Comparison of ENCODE assay signal across 8 mouse cellular contexts in genomic region chr9:110994716-110995172, GRCm38 (mm10). TPM values are rescaled to one million over a fixed set of nuclear protein-coding genes. Genes with fewer than 3 reads are reported as not detected.
DNase-seq lines count a peak whose midpoint lies in the region; ATAC-seq and TF ChIP-seq lines count a peak whose summit lies in the region.

No protein-coding gene starts in this region.

- no peaks in the 10 kb centered on the region for H3K36me3 ChIP-seq in ES-E14 (ENCODE audit: control insufficient read depth, insufficient read depth, low read length, poor library complexity, severe bottlenecking)
- no peaks in the 10 kb centered on the region for H3K36me3 ChIP-seq in forebrain, embryonic 15.5 days
- no peaks in the 10 kb centered on the region for H3K36me3 ChIP-seq in neural tube, embryonic 15.5 days
- H3K36me3 ChIP-seq in thymus, adult 2 months (ENCODE audit: control insufficient read depth, insufficient read depth, low read length): no peaks in the 10 kb centered on the region

- peak overlapping the region; percentile 51 for H3K4me2 ChIP-seq in forebrain, embryonic 15.5 days (replicated peaks)
- peak overlapping the region; percentile 57 for H3K4me2 ChIP-seq in neural tube, embryonic 15.5 days

- H3K27me3 ChIP-seq in forebrain, embryonic 15.5 days: no peaks in the 10 kb centered on the region
- H3K27me3 ChIP-seq in neural tube, embryonic 15.5 days (replicated peaks): no peaks in the 10 kb centered on the region
- no peaks in the 10 kb centered on the region for H3K27me3 ChIP-seq in thymus, adult 2 months (ENCODE audit: control insufficient read depth, insufficient read depth, low read length)

- H3K4me1 ChIP-seq in ES-E14 (ENCODE audit: control insufficient read depth in 2 of 2, insufficient read depth in 2 of 2, low read length in 2 of 2, poor library complexity in 1 of 2): peaks cover 0 to 14% of the 10 kb centered on the region in 2 experiments; a peak in 2 of 4 replicates
- H3K4me1 ChIP-seq in forebrain, embryonic 15.5 days: no peaks in the 10 kb centered on the region
- no peaks in the 10 kb centered on the region for H3K4me1 ChIP-seq in neural tube, embryonic 15.5 days
- H3K4me1 ChIP-seq in thymus, adult 2 months (replicated peaks; ENCODE audit: control insufficient read depth, insufficient read depth, low read length): peaks cover 3% of the 10 kb centered on the region

- in situ Hi-C loops in ES-E14 (cut with MboI; ENCODE audit: low sequenced_read_pairs in 2 of 2, unreplicated experiment in 2 of 2): no loop called here

- ATAC-seq in forebrain, embryonic 15.5 days (replicated peaks): peak; percentile 94
- ATAC-seq in neural tube, embryonic 15.5 days (ENCODE audit: low FRiP score): peak; percentile 88; the same call in 1 of the 2 replicates

- H3K27ac ChIP-seq in ES-E14 (ENCODE audit: insufficient read depth, low read depth, low read length, poor library complexity, severe bottlenecking): peak overlapping the region; percentile 65; the same call in 1 of the 2 replicates
- H3K27ac ChIP-seq in forebrain, embryonic 15.5 days (replicated peaks): peak overlapping the region; percentile 62; the same call in 1 of the 2 replicates
- H3K27ac ChIP-seq in neural tube, embryonic 15.5 days (replicated peaks): peak overlapping the region; percentile 60
- H3K27ac ChIP-seq in thymus, adult 2 months (ENCODE audit: control insufficient read depth, insufficient read depth, low read length): peak overlapping the region; percentile 78; the same call in 1 of the 2 replicates

- peak overlapping the region; percentile 27 to 49; a peak in 3 of 4 replicates for H3K4me3 ChIP-seq in ES-E14 (ENCODE audit: insufficient read depth in 1 of 2, low read depth in 1 of 2, low read length in 2 of 2, poor library complexity in 1 of 2, severe bottlenecking in 1 of 2)
- peak overlapping the region; percentile 50 for H3K4me3 ChIP-seq in forebrain, embryonic 15.5 days
- H3K4me3 ChIP-seq in neural tube, embryonic 15.5 days (replicated peaks): peak overlapping the region; percentile 44
- H3K4me3 ChIP-seq in thymus, adult 2 months (ENCODE audit: control insufficient read depth, insufficient read depth, low read length): peak overlapping the region; percentile 3; the same call in 1 of the 2 replicates

- intact Hi-C loops in heart, postnatal 25 days (cut with DNase I): loop anchor here (5.0 to 10.0 kb wide), 5 partner anchors 48 to 280 kb away; partner anchors contain the start of genes Ccrl2, Epm2aip1, Mlh1 and Tmie

- peak overlapping the region; percentile 53; the same call in 1 of the 2 replicates for H3K9ac ChIP-seq in ES-E14 (ENCODE audit: insufficient read depth, low read depth, low read length, poor library complexity, severe bottlenecking)
- H3K9ac ChIP-seq in forebrain, embryonic 15.5 days (replicated peaks): peak overlapping the region; percentile 43; the same call in 1 of the 2 replicates
- no peak overlapping the region for H3K9ac ChIP-seq in neural tube, embryonic 15.5 days (replicated peaks)

- no peaks in the 10 kb centered on the region for H3K9me3 ChIP-seq in ES-E14 (ENCODE audit: control insufficient read depth, insufficient read depth, low read depth, low read length)
- no peaks in the 10 kb centered on the region for H3K9me3 ChIP-seq in forebrain, embryonic 15.5 days
- no peaks in the 10 kb centered on the region for H3K9me3 ChIP-seq in neural tube, embryonic 15.5 days (replicated peaks)

- WGBS in forebrain, embryonic 15.5 days: 13% methylated on average over 13 of the region's 13 CpGs
- WGBS in neural tube, embryonic 15.5 days: 14% methylated on average over 13 of the region's 13 CpGs
- WGBS in thymus, adult 2 months: 17% methylated on average over 13 of the region's 13 CpGs

- DNase-seq in ES-E14 (ENCODE audit: low read depth, low spot score): peak; percentile 92
- DNase-seq in cerebellum, adult 11 months: peak; percentile 47
- peak; percentile 63 for DNase-seq in heart, postnatal 25 days (ENCODE audit: low spot score)
- DNase-seq in layer of hippocampus, adult 18-20 months (ENCODE audit: low spot score in 2 of 2): peak; percentile 59 to 80
- DNase-seq in lung, adult 18-20 months: peak; percentile 90 to 91
- DNase-seq in thymus, adult 2 months: peak; percentile 80

- TF ChIP-seq POLR2A in thymus, adult 2 months (IDR thresholded peaks at IDR 0.05; ENCODE audit: control insufficient read depth, extremely low read depth, insufficient read depth, low read length, poor library complexity): no peak

- 0 out of 2 replicates have a peak, but pooled peaks have one; percentile 23 for TF ChIP-seq CTCF in thymus, adult 2 months (IDR thresholded peaks at IDR 0.05; ENCODE audit: borderline replicate concordance, control insufficient read depth, extremely low read depth, insufficient read depth, low read length, poor library complexity)

TF ChIP-seq in ES-E14, 5 proteins besides CTCF, POLR2A, EP300 and RAD21:
- TF ChIP-seq ZC3H11A (IDR thresholded peaks at IDR 0.05; ENCODE audit: borderline replicate concordance, low read depth, low read length) (no peak), CHD2 (IDR thresholded peaks at IDR 0.05; ENCODE audit: low read depth, low read length) (no peak), ZNF384 (IDR thresholded peaks at IDR 0.05; ENCODE audit: low read depth, low read length) (no peak), MAFK (IDR thresholded peaks at IDR 0.05; ENCODE audit: insufficient read depth, low read depth, low read length) (no peak), HCFC1 (IDR thresholded peaks at IDR 0.05; ENCODE audit: borderline replicate concordance, insufficient read depth, low read length) (peak; percentile 94)

RNA-seq across cellular contexts. Expression of gene Rtp3, which starts 4.4 kb away (rescaled TPM):
- 0.62 and 1.1 TPM in 2 replicates for total RNA-seq in ES-E14 (2012; rRNA removed)
- polyA plus RNA-seq in forebrain, embryonic 15.5 days (2015; fragmentation: Nextera tagmentation; extraction: Ambion mirVana): not detected in 2 replicates
- total RNA-seq in heart, postnatal 25 days (2021): 1 to 10 TPM; 4.0 to 4.3 TPM
- total RNA-seq in layer of hippocampus, adult 18-20 months (2021): under 1 TPM; 0.15 to 0.40 TPM
- 0.10 TPM in 1 of 2 replicates, not detected in the other for polyA plus RNA-seq in neural tube, embryonic 15.5 days (2015; fragmentation: Nextera tagmentation; extraction: Ambion mirVana)
- 0.57 and 1.1 TPM in 2 replicates for polyA plus RNA-seq in thymus, adult 2 months (2012; rRNA removed)

RNA-seq across cellular contexts. Expression of gene Ltf, which starts 24.3 kb away (rescaled TPM):
- total RNA-seq in ES-E14 (2012; rRNA removed): 0.48 TPM in 1 of 2 replicates, not detected in the other
- 0.64 and 0.70 TPM in 2 replicates for polyA plus RNA-seq in forebrain, embryonic 15.5 days (2015; fragmentation: Nextera tagmentation; extraction: Ambion mirVana)
- under 1 TPM in 1 of 2 experiments, not detected in 1; 0.78 TPM for total RNA-seq in heart, postnatal 25 days (2021)
- not detected for total RNA-seq in layer of hippocampus, adult 18-20 months (2021)
- polyA plus RNA-seq in neural tube, embryonic 15.5 days (2015; fragmentation: Nextera tagmentation; extraction: Ambion mirVana): 0.88 and 1.5 TPM in 2 replicates
- 3.5 and 4.9 TPM in 2 replicates for polyA plus RNA-seq in thymus, adult 2 months (2012; rRNA removed)

RNA-seq across cellular contexts. Expression of gene Lrrc2, which starts 43.4 kb away (rescaled TPM):
- total RNA-seq in ES-E14 (2012; rRNA removed): 20.2 and 20.8 TPM in 2 replicates
- polyA plus RNA-seq in forebrain, embryonic 15.5 days (2015; fragmentation: Nextera tagmentation; extraction: Ambion mirVana): 0.13 and 0.36 TPM in 2 replicates
- 100 to 1,000 TPM; 142 to 144 TPM for total RNA-seq in heart, postnatal 25 days (2021)
- total RNA-seq in layer of hippocampus, adult 18-20 months (2021): 1 to 10 TPM; 1.1 to 3.1 TPM
- 0.78 and 1.5 TPM in 2 replicates for polyA plus RNA-seq in neural tube, embryonic 15.5 days (2015; fragmentation: Nextera tagmentation; extraction: Ambion mirVana)
- polyA plus RNA-seq in thymus, adult 2 months (2012; rRNA removed): 0.03 and 1.1 TPM in 2 replicates

RNA-seq across cellular contexts. Expression of gene Tdgf1, which starts 48.8 kb away (rescaled TPM):
- total RNA-seq in ES-E14 (2012; rRNA removed): 904 and 1,760 TPM in 2 replicates
- not detected in 2 replicates for polyA plus RNA-seq in forebrain, embryonic 15.5 days (2015; fragmentation: Nextera tagmentation; extraction: Ambion mirVana)
- total RNA-seq in heart, postnatal 25 days (2021): not detected
- 1 to 10 TPM in 1 of 2 experiments, under 1 TPM in 1; 0.18 to 1.1 TPM for total RNA-seq in layer of hippocampus, adult 18-20 months (2021)
- 0.28 and 0.45 TPM in 2 replicates for polyA plus RNA-seq in neural tube, embryonic 15.5 days (2015; fragmentation: Nextera tagmentation; extraction: Ambion mirVana)
- polyA plus RNA-seq in thymus, adult 2 months (2012; rRNA removed): 0.47 and 0.66 TPM in 2 replicates

Comparison
In these comparisons a context has a peak if more than half of its experiments do, and no peak if none do; other contexts are left out.
1. Peak in every context shown above with its lines: DNase-seq, ATAC-seq, H3K4me3 ChIP-seq and H3K27ac ChIP-seq.